Mouse (Mus musculus): ENCODE data around the gene Man1a2. TPM values are rescaled to one million over a fixed set of nuclear protein-coding genes. Genes with fewer than 3 reads are reported as not detected.

Gene Man1a2
- 11.3 and 17.3 TPM in 2 replicates for polyA plus RNA-seq (2012; rRNA removed)

GRCm38 (mm10) chr3:100685087-100685762 lies at the start of gene Man1a2:
Gene Man1a2 (minus strand): TSS chr3:100685503.

Other genes starting within 250 kb of the Man1a2 start
- 2.3 and 4.4 TPM in 2 replicates for gene Tent5c, start 196.2 kb downstream of the Man1a2 start, polyA plus RNA-seq (2012; rRNA removed)
- gene Vtcn1, start 140.0 kb upstream of the Man1a2 start, polyA plus RNA-seq (2012; rRNA removed) = 0.05 and 0.07 TPM in 2 replicates
- 9.5 and 12.0 TPM in 2 replicates for gene Trim45, start 236.7 kb upstream of the Man1a2 start, polyA plus RNA-seq (2012; rRNA removed)